Mouse (Mus musculus) Muller cell, postnatal 12 days (primary cell): ENCODE measurements at regions not wholly inside any gene's neighbourhood (a gene's known extent, or its start where the extent isn't known, plus 50 kb on each side); places are given as distances from the start of the nearest gene placed in this dataset.

Experiments used
- DNase-seq: peaks from one replicate; pipeline ENCODE4 v3.0.0-alpha.2; 2015; ENCODE audit errors: inconsistent ontology term

DNA sequence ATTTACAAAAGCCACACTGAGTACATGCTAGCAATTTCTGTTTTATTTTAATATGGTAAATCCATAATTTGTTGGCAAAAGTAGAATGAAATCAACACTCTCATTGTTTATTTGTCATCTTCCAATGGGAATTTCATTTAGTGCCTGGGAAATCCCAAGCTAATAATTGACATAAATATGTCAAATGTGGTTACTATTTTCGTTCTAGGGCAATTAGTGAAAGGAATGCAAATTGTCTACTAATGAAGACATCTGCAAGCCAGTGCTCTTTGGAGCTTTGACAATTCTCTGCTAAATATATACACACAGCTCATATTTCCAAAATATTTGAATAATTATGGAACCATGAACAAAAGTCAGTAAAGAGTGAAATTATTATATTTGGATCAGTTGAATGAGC is 134.8 kb upstream of the 4933436I01Rik start:
- DNase-seq, result peak; percentile 62

DNA sequence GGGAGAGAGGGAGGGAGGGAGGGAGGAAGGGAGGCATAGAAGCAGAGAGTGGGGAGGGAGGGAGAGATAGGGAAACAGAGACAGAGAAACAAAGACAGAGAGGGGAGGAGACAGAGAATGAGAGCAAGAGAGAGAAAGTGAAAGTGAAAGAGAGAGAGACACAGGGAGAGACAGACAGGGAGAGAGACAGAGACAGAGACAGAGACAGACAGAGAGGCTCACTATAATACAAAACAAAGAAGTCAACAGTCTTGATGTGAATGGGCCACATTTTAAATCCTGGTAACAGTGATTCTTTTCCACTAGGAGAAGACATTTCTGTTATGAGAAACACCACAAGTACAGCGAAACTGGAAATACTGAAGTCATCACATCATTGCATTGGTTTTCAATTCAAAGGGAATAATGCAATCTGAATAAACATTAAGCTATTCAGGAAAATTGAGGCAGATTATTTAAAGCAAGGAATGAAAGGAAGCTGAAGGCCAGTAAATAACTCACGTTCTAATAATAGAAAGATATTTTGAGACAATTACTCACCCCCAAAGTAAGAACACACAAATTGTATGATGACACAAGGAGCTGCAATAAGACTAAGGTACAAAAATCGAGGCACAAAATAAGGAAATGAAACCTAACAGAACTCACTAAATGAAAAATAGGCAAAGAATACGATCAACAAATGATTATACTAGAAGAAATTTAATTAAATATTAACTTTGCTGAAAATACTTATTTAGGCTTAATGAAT is 122.9 kb upstream of the 4933436I01Rik start:
- peak; percentile 8 for DNase-seq
